In the genomic region with DNA sequence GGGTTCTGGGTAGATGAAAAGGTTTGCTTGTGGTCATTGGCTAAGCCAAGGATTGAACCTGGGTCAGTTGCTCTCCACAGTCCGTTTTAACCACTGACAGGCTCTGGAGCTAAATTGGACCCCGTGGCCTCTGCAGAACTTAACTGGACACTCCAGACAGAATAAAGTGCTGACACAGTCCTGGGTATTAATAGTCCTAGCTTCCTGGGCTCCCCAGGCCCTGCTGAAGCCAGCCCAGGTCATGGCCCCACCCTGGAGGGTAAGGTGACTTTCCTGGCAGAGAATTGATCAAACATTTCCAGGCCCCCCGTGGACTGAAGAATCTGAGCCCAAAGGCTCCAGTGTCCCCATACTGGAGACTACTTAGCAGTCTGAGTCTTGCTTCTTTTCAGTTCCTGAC, we compare ENCODE assay signal across 23 mouse cellular contexts. TPM values are rescaled to one million over a fixed set of nuclear protein-coding genes. Genes with fewer than 3 reads are reported as not detected.
A peak's percentile ranks its signal among the peaks of the same experiment; 100 is the strongest.
DNase-seq lines count a peak whose midpoint lies in the region; ATAC-seq lines count a peak whose summit lies in the region.
"Had no signal": no experiment of that assay in that cellular context is flagged by ENCODE, and none has a peak within 500 bp of the region (broad histone marks: within the 10 kb centered on the region; RNA-seq: fewer than 3 reads in every experiment).

No protein-coding gene starts in this region.

- 39% methylated on average over 3 of the region's 3 CpGs for WGBS in heart, embryonic 13.5 days

- ATAC-seq in heart, embryonic 13.5 days (ENCODE audit: extremely low read depth, insufficient number of reproducible peaks, low FRiP score, low TSS enrichment): no peak
- ATAC-seq: forebrain, embryonic 16.5 days; inflammation-experienced regulatory T-cells, adult 6 months; midbrain, embryonic 13.5 days had no signal

- DNase-seq in gastrocnemius, adult 18-20 months (ENCODE audit: low spot score): peak; percentile 85
- no peak for DNase-seq in gastrocnemius, postnatal 10 days
- DNase-seq in heart, postnatal 10 days: no peak
- DNase-seq in kidney, adult 9 months: peak; percentile 73
- no peak for DNase-seq in kidney, adult 18-20 months
- peak; percentile 72 to 84 for DNase-seq in gastrocnemius, adult 8-10 months (ENCODE audit: low spot score in 2 of 2)
- no peak for DNase-seq in frontal cortex, postnatal 10 days (ENCODE audit: low spot score in 2 of 2)
- DNase-seq: adrenal gland, adult 8-10 months; cerebellum, adult 2 months; cerebellum, postnatal 14 days; layer of hippocampus, adult 9-11 months; lung, postnatal 36 days had no signal

- no peaks in the 10 kb centered on the region for H3K36me3 ChIP-seq in heart, embryonic 13.5 days
- H3K36me3 ChIP-seq: hindbrain, embryonic 10.5 days; hindbrain, embryonic 15.5 days; limb, embryonic 10.5 days; limb, embryonic 15.5 days; midbrain, embryonic 13.5 days; neural tube, embryonic 13.5 days had no signal

- H3K9me3 ChIP-seq in heart, embryonic 13.5 days: no peaks in the 10 kb centered on the region
- H3K9me3 ChIP-seq: hindbrain, embryonic 10.5 days; hindbrain, embryonic 15.5 days; limb, embryonic 10.5 days; limb, embryonic 15.5 days; midbrain, embryonic 13.5 days; neural tube, embryonic 13.5 days had no signal

- 0 out of 2 replicates have a peak overlapping the region, but pooled peaks have one; percentile 12 for H3K27ac ChIP-seq in heart, embryonic 13.5 days (replicated peaks)
- H3K27ac ChIP-seq: hindbrain, embryonic 10.5 days; hindbrain, embryonic 15.5 days; limb, embryonic 10.5 days; limb, embryonic 15.5 days; midbrain, embryonic 13.5 days; neural tube, embryonic 13.5 days had no signal

- peaks cover 20% of the 10 kb centered on the region for H3K27me3 ChIP-seq in heart, embryonic 13.5 days (replicated peaks)

- H3K4me2 ChIP-seq in heart, embryonic 13.5 days: no peak overlapping the region
- H3K4me2 ChIP-seq: hindbrain, embryonic 15.5 days; limb, embryonic 15.5 days; midbrain, embryonic 13.5 days; neural tube, embryonic 13.5 days had no signal

- H3K4me1 ChIP-seq in heart, embryonic 13.5 days: peaks cover 45% of the 10 kb centered on the region

- intact Hi-C loops in heart, postnatal 10 days (cut with DNase I): no loop called here

- H3K4me3 ChIP-seq in heart, embryonic 13.5 days: no peak overlapping the region
- H3K4me3 ChIP-seq: erythroblast, embryonic 14.5 days; hindbrain, embryonic 10.5 days; hindbrain, embryonic 15.5 days; limb, embryonic 10.5 days; limb, embryonic 15.5 days; midbrain, embryonic 13.5 days; neural tube, embryonic 13.5 days had no signal

- H3K9ac ChIP-seq in heart, embryonic 13.5 days: peak overlapping the region; percentile 37
- H3K9ac ChIP-seq: hindbrain, embryonic 15.5 days; limb, embryonic 15.5 days; midbrain, embryonic 13.5 days; neural tube, embryonic 13.5 days had no signal

RNA-seq across cellular contexts. Expression of gene Plpp7, which starts 3.4 kb away (rescaled TPM):
- 100 to 1,000 TPM; 105 to 121 TPM for total RNA-seq in gastrocnemius, adult 18-20 months (2021)
- total RNA-seq in gastrocnemius, postnatal 10 days (2021): 100 to 1,000 TPM in 1 of 2 experiments, 10 to 100 TPM in 1; 90.3 to 101 TPM
- polyA plus RNA-seq in heart, embryonic 13.5 days (2015; fragmentation: Nextera tagmentation; extraction: Ambion mirVana): 13.9 and 14.2 TPM in 2 replicates
- 10 to 100 TPM; 29.3 to 31.6 TPM for total RNA-seq in heart, postnatal 10 days (2021)
- 100 to 1,000 TPM in 3 of 4 experiments, 10 to 100 TPM in 1; 99.5 to 130 (median 113) TPM for total RNA-seq in gastrocnemius, adult 8-10 months (2022)
- polyA plus RNA-seq: inflammation-experienced regulatory T-cells, adult 6 months had no signal

RNA-seq across cellular contexts. Expression of gene Fam78a, which starts 7.3 kb away (rescaled TPM):
- total RNA-seq in gastrocnemius, adult 18-20 months (2021): 10 to 100 TPM; 12.5 to 21.2 TPM
- 10 to 100 TPM; 23.9 to 25.2 TPM for total RNA-seq in gastrocnemius, postnatal 10 days (2021)
- polyA plus RNA-seq in heart, embryonic 13.5 days (2015; fragmentation: Nextera tagmentation; extraction: Ambion mirVana): 29.3 and 32.8 TPM in 2 replicates
- total RNA-seq in heart, postnatal 10 days (2021): 10 to 100 TPM; 24.3 to 38.1 TPM
- 10 to 100 TPM; 10.8 to 17.5 (median 14.9) TPM for total RNA-seq in gastrocnemius, adult 8-10 months (2022)
- polyA plus RNA-seq: C2C12 had no signal

RNA-seq across cellular contexts. Expression of gene Prrc2b, which starts 58.9 kb away (rescaled TPM):
- 10 to 100 TPM; 78.4 to 79.7 TPM for total RNA-seq in gastrocnemius, adult 18-20 months (2021)
- total RNA-seq in gastrocnemius, postnatal 10 days (2021): 100 to 1,000 TPM; 104 to 111 TPM
- polyA plus RNA-seq in heart, embryonic 13.5 days (2015; fragmentation: Nextera tagmentation; extraction: Ambion mirVana): 24.5 and 25.1 TPM in 2 replicates
- 100 to 1,000 TPM; 118 to 134 TPM for total RNA-seq in heart, postnatal 10 days (2021)
- 10 to 100 TPM; 81.0 to 90.8 (median 85.9) TPM for total RNA-seq in gastrocnemius, adult 8-10 months (2022)

Comparison
In these comparisons a context has a peak if more than half of its experiments do, and no peak if none do; other contexts are left out.
1. DNase-seq: peak in gastrocnemius, adult 18-20 months (single experiment), kidney, adult 9 months (single experiment) and gastrocnemius, adult 8-10 months (2 of 2); none in gastrocnemius, postnatal 10 days (single experiment), heart, postnatal 10 days (0 of 2), kidney, adult 18-20 months (single experiment) and frontal cortex, postnatal 10 days (0 of 2).